Mouse (Mus musculus) testis, postnatal 10 days (tissue): ENCODE measurements around the gene March1.
"Not testable (repeated sequence)": the region's sequence is repeated elsewhere in the genome, so short reads cannot be mapped to it uniquely, and the experiment has no call there.

Experiments used
- DNase-seq: peaks from one replicate; pipeline ENCODE4 v3.0.0; 2021; ENCODE audit warnings: low spot score

Gene March1

DNA sequence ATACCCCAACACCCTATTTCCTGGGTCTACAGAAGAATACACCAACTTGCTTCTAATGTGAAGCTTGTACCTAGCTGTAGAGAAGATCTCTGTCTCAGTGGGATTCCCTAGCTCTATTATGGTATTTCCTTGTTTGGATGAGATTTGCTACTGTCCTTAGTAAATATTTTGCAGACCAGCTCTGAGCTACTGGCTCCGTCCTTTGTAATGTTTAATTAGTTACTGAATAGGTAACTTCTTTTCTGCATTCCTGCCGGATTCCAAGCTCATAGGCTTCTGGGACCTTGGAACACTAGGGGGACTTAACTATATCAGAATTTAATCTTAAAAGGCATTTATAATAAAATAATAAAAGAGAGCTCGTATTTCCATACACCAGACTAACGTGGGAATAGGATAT lies 799.9 kb downstream of the March1 start:
- DNase-seq: not testable (repeated sequence)

DNA sequence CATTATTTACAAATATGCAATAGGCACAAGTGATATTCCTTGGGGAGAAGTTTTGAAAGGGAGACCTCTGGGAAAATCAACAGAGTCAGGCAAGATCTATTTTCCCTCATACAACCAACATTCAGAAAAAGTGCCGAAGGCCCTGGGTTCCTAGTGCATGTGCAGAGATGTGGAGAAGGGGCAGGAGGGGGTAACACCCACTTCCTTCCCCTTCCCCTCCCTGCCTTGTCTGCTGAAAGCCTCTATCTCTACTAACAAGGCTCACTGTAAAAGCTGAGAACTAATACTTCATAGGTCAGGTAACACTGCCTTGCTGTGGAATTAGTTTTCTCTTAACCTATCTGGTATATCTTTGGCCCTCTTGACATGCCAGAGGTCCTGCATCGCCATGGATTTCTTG lies 812.9 kb downstream of the March1 start:
- DNase-seq: no peak

DNA sequence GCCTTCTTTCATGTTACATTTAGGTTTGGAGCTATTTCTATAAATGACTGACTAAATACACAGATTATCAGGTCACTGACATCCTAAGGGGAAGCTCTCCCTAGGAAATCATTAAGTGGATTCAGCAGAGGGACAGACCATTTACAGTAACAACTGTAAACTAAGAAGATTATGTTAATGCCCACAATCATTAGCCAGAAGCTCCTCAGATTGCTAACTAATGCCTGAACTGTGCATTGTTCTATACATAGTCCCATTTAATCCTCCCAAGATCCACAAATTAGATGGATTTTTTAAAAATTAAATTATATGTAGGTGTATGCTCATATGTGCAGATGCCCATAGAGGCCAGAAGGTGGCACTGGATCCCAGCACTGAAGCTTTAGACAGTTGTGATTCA lies 815.9 kb downstream of the March1 start:
- DNase-seq: no peak

DNA sequence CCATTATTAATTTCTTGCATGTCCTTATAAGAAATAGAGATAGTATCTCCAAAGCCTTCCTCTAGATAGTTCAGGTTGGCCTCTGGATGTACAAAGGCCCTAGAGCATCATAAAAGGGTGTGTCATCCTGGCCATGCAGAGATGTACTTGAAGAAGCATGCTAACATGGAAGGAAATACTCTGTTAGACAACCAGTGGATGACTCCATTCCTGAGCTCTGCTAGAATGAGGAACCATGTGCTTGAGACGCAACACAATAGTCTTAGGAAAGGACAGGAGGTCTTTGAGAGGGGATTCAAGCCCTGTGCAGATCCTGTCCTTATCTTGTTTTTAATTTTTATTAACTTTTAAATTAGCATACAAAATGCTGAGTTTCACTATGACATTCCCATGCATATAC lies 819.1 kb downstream of the March1 start:
- no peak for DNase-seq

DNA sequence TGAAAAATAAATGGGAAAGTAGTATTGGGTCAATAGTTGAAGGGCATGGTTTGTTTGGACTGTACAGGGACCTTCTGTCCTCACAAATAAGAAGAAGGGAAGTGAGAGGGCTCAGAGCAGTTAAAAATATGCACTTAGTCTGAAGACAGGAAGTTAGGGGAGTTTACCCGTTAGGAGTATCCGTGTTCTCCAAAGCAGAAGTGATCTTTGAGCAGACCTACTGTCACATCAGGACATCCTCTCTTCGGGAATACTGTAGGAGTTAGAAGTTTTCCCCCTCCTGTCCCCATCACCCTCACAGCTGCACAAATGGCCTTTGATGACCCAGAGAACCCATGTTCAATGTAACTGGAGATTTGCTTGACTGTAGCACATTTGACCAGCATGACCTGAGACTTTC lies 820.2 kb downstream of the March1 start:
- no peak for DNase-seq

DNA sequence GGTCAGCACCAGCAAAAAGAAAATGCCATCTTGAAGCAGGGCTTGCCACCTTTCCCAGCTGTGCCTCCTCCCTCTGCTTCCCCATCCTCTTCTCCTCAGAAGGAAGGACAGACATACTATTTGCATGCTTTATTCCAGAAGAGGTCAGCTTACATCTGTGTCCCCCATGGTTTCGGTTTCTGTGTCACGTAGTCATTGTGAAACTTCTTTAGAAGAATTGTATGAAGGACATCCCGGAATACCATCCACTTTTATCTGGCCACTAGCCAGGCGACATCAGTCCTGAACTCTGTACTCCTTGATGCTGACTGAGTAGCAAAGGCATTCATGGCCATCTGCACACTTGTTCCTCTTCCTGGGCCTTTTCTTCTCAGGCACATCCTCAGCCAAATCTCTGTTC lies 820.8 kb downstream of the March1 start:
- no peak for DNase-seq

DNA sequence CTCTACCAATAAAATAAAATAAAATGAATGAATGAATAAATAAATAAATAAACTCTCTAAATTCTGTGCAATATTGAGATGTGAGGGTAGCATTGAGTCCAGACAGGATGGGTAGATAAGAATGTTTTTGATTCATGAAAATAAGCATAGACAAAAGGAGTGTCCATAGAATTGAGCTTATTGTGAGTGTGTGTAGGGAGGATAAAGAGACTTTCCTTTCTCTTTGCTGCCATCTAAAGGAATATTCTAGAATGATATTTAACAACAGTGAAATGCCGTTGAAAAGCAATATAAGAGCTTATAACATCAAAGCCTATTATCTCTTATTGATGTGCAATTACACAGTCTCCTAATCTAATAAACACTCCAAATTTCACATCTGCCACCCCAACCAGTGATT lies 823.4 kb downstream of the March1 start:
- DNase-seq: no peak

DNA sequence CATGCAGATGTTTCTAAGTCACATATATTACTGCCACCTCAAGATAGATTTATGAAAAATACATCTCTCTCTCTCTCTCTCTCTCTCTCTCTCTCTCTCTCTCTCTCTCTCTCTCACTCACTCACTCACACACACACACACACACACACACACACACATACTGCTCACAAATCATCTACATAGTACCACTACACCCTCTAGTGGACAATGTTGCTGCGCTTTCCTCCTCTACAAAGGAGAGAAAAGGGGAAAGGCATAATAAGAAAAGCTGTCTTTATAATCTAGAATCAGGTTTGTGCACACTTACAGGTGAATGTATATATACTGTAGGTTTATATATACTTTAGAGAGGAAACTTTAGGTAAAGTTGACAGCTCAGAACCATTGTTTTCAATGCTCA lies 825.1 kb downstream of the March1 start:
- peak; percentile 45 for DNase-seq

DNA sequence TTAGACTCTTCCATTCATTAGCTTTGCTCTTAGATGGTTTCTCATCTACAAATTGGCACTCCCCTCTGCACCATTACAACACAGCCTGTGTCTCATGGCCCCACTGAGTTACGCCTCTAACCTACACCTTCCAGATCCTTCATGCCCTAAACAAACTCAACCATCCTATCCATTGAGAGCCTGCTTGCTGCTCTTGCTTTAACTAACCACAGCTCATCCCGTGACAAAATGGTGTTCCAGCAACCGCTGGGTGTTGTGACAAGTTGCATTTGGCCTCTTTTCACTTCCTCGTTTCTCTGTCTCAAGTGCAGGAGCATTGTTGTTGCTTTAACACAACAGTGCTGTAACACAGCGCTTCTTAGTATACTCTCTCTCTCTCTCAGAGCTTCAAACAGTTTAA lies 826.4 kb downstream of the March1 start:
- no peak for DNase-seq

DNA sequence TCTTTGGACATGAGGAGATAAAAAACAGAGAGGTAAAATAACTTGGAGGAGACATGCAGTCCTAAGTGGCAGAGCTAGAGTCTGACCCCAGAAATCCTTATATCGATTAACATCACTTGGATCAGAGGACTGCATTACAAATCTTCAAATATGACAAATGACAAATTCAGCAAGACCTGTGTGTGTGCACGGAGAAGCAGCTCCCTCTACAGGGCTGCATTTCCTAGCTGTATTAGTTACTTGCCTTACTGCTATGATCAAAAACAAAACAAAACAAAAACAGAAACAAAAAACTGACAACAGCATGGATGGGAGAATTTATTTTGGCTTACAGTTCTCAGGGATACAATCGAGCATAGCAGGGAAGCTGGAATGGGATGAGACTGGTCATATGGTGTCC lies 827.7 kb downstream of the March1 start:
- no peak for DNase-seq

DNA sequence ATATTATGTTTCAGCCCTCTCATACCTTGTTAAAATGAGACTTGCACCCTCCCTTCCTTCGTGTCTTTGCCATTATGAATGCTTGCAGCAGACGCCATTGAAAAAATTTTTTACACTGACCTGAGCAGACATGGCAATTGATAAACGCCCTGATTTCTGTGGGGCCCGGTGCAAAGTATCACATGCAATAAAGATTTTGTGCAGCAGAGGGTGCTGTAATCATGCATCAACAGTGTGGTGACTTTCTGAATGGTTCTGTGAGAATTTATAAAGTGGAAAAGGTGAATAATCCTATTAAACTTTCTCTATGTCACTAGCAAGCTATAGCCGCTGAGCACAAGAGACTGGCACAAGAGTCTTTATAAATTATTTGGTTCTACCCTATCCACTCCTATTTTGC lies 833.0 kb downstream of the March1 start:
- peak; percentile 59 for DNase-seq

DNA sequence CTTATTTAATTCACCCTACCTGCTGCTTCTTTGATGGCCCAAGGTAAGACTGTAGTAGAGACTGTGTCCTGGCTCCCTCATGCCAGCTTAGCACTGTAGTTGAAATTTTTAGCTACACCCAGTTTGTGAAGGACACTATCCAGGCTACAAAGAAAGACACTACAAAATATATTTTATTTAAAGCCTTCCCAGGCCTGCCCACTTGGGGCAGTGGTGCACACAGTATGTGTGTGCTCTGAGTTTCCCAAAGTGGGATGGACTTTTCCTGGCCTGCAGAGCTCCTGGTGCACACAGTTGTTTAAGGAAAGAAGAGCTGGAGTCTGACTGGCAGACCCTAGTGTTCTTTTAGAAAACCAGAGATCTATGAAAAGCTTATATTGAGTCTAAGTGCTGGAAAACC lies 839.4 kb downstream of the March1 start:
- peak; percentile 42 for DNase-seq

DNA sequence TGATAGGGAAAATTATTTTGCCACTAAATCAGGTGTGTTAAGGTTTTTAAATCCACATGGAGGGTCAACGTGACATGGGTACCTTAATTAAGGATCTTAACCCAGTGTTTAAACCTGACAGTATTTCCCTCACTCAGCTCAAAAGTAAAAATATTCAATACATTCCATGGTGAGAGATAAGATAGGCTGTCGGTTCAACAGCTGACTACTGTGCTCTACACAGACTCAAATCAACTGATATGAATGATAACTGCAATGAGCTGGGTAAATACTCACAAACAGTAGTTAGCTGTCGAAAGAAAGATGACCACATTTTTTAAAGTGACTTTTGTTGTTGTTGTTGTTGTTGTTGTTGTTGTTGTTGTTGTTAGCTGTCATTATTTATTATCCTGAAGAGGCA lies 852.1 kb downstream of the March1 start:
- DNase-seq: no peak

DNA sequence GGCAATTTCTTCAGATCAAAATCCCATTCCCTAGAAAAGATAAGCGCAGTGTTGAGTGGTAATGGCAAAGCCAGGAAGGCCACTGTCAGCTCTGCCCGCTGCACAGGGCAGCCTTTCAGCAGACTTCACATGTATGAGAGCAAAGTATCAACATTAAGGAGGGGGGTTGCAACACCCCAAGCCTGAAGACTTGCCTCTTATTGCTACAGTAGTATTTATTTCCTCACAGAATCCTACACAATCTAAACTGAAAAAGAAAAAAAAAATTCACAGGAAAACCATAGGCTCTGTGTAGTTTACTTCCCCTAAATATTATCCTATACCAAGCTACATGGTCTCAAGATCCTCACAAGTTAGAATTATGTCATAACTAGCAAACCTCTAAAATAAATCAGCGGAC lies 859.2 kb downstream of the March1 start:
- DNase-seq: no peak

DNA sequence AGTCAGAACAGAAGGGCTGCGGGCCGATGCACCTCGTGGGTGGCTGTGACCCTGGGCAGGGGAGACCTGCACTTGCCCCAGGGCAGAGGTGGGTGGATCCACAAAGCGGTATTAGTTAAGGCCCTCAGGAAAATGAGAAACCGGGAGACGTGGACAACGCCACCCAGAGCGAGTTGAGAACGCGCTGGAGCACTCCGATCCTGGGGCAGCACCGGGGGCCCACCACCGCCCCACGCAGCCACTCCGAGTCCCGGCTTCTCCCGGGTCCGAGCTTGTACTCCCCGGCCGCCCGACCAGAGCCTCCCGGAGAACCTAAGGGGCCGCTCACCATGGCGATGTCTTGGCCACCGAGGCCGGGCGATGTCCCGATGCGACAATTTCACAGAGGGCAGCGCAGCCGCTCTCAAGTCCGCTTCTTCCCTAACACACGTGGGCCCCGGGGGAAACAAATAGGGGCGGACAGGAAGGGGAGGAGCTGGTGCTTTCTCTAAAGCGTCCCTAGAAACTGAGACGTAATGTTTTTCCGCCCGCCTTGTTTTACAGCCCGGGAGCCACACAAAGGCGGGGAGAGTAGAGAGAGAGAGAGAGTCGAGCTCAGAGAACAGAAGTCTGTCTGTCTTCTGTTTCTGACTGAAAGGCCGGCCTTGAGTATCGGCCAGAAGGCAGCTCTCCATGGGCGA lies 868.5 kb downstream of the March1 start, which contains the start of gene Tma16:
TSS of gene Tma16 (minus strand) at position 447 of the 680 bp plus-strand sequence.
- DNase-seq: peak; percentile 88

DNA sequence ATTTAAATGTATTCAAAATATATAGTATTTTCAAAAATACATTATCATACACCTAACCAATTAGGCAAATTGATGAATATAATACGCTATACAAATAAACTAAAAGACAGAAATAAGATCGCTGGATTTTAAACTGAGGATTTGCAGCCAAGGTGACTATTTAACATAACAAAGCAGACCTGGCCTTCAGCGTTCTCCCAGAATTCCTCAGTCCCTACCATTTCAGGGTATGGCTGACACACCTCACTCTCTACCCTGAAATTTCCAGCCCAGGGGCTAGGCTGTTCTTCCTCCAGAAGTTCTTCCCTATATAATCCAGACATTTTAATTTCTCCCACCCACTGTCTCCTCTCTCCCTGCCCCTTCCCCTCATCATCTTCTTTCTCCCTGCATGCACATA lies 870.9 kb downstream of the March1 start:
- no peak for DNase-seq

DNA sequence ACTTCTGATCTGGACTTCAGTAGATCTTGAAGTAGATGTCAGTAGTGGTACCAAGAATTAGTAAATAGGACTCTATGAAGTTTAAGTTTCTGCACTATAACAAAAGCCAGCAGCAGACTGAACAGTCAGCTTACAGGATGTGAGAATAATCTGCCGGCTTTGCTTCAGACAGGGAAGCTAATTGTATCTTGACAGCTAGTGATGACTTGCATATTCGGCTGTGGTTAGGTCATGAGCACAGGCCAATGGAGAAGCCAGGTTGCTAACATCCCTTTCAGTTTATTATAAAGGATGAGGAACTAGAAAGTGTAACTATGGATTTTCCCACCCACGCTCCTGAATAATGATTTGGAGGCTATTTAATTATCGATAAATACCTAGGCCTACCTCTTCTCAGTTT lies 872.9 kb downstream of the March1 start:
- DNase-seq: no peak

DNA sequence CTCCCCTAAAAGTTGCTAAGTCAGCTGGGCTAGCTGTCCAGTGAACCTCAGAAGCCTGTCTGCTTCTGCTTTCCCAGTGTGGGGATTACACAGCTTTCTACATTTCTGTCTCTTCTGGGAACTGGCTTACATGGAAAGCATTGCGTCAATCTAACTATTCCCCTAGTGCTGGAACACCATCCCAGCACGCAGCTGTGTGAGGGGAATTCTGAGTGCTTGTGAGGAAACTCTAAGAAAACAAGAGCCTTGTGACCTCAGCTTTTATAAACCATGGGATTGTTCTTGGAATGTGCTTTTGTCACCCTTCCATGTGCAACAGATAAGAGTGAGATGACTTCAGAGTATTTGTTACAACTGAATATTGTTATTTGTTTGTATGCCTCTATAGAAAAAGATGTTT lies 876.8 kb downstream of the March1 start:
- DNase-seq: no peak

DNA sequence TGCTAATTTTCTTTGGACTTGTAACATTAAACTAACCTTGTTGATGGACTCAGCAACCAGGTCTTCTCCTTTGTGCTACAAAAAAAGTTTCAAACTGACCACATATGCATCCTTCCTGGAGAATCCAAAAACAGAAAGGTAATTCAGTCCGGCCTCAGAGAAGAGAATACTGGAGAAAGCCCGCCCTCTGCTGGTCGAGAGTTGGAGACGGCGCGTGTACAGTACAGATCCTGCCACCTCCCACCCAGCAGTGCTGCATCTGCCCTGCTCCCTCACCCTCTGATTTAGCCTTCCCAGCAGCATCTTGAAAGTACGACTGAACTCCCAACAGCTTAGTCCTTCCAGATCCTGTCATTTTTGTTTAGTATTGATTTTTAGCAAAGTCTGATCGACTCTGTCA lies 878.0 kb downstream of the March1 start:
- peak; percentile 88 for DNase-seq

DNA sequence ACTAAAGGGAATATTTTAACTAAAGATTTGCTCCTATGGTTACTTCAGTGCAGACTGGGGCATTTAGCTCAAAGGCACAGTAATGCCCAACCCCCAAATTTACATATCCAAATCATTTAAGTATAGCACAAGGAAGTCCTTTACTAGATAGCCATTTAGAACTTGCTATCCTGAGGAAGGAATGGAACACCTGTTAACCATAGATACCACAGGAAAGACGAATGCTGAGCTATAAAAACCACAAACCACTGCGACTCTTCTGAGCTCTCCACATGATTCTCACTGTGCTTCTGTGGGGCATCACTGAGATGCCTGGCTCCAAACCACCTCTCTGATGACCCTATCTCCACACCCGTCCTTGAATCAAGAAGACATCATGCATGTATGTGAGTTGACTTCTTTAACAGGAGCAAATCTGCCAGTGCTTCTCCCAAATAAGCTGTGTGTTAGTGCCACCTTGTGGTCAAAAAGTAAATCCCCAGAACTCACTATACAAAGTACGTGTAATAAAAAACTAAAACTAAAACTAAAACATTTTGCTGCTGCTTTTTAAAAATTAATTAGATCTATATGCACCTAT lies 879.4 kb downstream of the March1 start:
- peak; percentile 45 for DNase-seq

DNA sequence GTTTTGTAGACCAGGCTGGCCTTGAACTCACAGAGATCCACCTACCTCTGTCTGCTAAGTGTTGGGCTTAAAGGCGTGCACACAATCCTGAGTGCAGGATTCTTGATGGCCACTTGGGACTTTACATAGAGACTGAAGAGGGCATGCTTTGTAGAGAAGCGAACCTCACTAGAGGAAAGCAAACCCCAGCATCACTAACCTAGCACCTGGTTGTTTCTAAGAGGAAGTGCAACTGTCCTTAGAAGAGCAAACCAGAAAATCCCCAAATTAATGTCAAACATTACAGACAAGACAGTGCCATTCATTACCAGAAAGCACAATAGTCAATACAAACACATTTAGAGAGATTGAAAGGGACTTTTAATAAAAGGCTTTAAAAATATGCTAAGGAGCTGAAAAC lies 885.7 kb downstream of the March1 start:
- no peak for DNase-seq

DNA sequence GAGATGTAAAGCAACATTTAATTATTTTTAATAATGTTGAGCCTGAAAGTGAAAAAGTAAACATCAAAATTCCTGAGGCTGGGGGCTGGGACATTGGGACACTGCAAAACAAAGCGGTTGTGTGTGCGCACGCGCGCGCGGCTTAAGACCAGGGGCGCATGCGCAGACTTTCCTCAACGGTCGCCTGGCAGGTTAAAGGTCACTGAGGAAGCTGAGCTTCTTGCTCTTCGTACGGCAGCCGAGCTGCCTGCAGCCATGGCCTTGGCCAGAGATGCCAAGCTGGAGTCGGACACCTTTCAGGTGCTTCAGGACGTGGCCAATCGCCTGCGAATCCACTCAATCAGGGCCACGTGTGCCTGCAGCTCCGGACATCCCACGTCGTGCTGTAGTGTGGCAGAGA lies 893.8 kb downstream of the March1 start, which contains the start of gene Tktl2:
TSS of gene Tktl2 (plus strand) at position 220 of the 400 bp plus-strand sequence.
- peak; percentile 43 for DNase-seq

DNA sequence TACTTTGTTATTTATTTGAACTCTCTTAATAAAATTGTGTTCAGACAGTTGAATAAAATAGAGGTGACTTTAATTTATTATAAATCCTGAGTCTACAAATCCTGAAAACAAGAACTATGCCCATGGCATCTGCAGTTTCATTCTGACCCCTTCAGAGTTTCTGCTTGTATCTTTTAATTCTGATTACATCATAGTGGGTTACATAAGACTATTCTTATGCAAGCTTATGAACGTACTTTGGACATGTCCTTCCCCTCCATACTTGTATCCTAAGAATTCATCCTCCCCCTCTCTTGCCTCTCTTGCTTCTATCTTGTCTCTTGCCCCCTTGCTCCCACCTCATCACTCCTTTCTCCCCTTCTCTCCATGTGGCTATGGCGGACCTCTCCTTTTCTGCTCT lies 901.4 kb downstream of the March1 start:
- DNase-seq: no peak

DNA sequence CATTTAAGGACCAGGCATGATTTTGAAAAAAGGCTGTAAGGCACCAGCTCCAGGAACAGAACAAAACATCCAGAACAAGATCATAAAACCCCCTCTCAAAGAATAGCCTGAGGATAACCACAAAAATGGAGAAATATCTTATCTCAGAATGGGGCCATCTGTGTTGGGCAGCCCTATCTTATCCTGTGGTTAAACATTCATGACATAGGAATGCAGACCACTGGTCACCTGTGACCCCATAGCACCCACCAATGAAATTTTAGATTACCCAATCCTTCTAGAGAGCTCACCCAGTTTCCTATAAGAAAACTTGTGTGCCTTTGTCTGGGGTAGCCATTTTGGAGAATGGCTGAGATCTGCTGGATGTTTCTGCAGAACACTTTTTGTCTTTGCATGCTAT lies 902.9 kb downstream of the March1 start:
- DNase-seq: no peak
